Mouse (Mus musculus) E14TG2a.4 (cell line): ENCODE data around the gene Intu.

Source experiments
- H3K27me3 ChIP-seq: 2 replicates; pipeline ENCODE4 v1.6.1; 2014; ENCODE audit warnings: low read length, control low read depth; ENCODE audit not compliant: insufficient read depth
- H3K36me3 ChIP-seq: 2 replicates; pipeline ENCODE4 v1.6.1; 2014; ENCODE audit warnings: low read length, control low read depth; ENCODE audit not compliant: insufficient read depth
- H3K4me1 ChIP-seq: replicated peaks from 2 replicates; pipeline ENCODE4 v1.6.1; 2014; ENCODE audit warnings: low read depth, low read length, control low read depth
- H3K4me3 ChIP-seq: replicated peaks from 2 replicates; pipeline ENCODE4 v1.5.1; 2014; ENCODE audit warnings: mild to moderate bottlenecking, low read length
- H3K9me3 ChIP-seq: 2 replicates; pipeline ENCODE4 v1.6.1; 2014; ENCODE audit warnings: low read length, control low read depth
- CTCF ChIP-seq: conservative IDR thresholded peaks from 2 replicates; pipeline ENCODE4 v1.5.1; 2014; ENCODE audit warnings: low read length
- NANOG ChIP-seq: IDR thresholded peaks from 2 replicates; pipeline ENCODE4 v1.6.1; 2014; ENCODE audit warnings: borderline replicate concordance, low read length, mixed read lengths
- POU5F1 ChIP-seq: IDR thresholded peaks from 2 replicates; pipeline ENCODE4 v1.6.1; 2014; ENCODE audit warnings: low read length, borderline replicate concordance

Gene Intu

DNA sequence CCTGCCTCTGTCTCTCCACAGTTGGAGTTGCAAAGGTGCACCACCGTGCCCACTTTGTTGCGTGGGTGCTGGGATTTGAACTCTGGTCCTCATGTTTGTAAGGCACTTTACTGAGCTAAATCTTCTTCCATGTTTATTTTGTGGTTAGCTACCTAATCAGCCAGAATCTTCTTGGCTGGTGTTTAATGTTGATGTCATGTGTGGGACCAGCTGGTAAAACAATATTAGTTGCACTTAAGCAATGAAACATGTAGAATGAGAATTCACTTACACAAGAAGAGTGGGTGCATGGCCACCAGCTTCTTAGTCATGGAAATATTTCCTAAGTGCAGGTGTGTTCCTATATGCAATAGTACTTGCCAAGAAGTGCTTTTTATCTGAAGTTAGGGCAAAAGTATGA is 164.1 kb downstream of the Intu start:
- H3K4me1 ChIP-seq = no peaks in the 10 kb centered on the region; the same call in 1 of the 2 replicates
- H3K36me3 ChIP-seq = no peaks in the 10 kb centered on the region
- H3K9me3 ChIP-seq = no peaks in the 10 kb centered on the region
- TF ChIP-seq NANOG (no peak), POU5F1 (no peak), CTCF (no peak)
- no peaks in the 10 kb centered on the region for H3K27me3 ChIP-seq
- H3K4me3 ChIP-seq = no peak overlapping the region

DNA sequence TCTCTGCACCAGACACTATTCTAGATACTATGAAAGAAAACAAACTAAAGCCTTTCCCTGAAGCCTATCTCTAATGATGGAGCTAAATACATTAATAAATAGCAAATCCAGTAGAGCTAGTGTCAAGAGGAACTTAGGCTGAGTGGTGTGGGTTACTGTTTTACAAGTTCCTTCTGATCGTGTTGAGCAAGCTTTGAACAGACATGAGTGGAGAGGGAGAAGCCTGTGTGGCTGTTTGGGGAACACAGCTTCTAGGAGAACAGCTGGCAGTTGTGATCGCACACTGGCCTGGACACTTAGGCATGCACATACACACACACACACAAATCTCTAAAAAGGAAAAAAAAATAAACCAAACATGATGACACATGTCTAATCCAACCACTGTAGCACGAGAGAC is 167.7 kb downstream of the Intu start:
- Histone ChIP-seq H3K4me3 (no peak overlapping the region), H3K9me3 (no peaks in the 10 kb centered on the region), H3K36me3 (no peaks in the 10 kb centered on the region), H3K27me3 (no peaks in the 10 kb centered on the region; the same call in 1 of the 2 replicates), H3K4me1 (no peaks in the 10 kb centered on the region; the same call in 1 of the 2 replicates)
- TF ChIP-seq POU5F1 (no peak), NANOG (no peak), CTCF (no peak)

DNA sequence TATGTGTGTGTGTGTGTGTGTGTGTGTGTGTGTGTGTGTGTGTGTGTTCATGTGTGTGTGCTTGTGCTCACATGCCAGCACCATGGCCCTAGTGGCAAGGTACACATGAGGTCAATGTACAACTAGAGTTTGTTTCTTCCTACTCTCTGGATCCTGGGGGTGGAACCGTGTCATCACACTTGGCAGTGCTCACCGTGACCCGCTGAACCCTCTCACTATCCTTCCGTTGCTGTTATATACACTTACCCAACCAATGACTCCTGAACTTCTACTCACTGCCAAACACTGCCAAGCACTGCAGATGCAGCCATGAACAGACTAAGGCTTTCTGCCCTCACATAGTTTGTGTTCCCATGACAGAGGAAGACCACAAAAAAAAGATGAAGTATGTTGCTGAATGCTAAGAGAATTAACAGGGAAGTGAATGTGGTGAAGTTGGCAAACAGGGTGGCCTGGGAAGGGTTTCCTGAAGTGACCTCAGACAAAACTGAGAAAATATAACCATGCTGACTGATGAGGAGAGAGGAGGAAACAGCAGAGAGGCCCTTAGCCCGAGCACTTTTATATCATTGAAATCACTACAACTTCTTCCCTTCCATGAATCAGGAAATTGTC is 173.8 kb downstream of the Intu start:
- no peak for TF ChIP-seq CTCF
- H3K4me1 ChIP-seq = 0 out of 2 replicates have a peak, but pooled peaks cover 5% of the 10 kb centered on the region
- no peaks in the 10 kb centered on the region for H3K36me3 ChIP-seq
- no peak overlapping the region for H3K4me3 ChIP-seq
- H3K9me3 ChIP-seq = peaks cover 15% of the 10 kb centered on the region
- peaks cover 29% of the 10 kb centered on the region for H3K27me3 ChIP-seq

DNA sequence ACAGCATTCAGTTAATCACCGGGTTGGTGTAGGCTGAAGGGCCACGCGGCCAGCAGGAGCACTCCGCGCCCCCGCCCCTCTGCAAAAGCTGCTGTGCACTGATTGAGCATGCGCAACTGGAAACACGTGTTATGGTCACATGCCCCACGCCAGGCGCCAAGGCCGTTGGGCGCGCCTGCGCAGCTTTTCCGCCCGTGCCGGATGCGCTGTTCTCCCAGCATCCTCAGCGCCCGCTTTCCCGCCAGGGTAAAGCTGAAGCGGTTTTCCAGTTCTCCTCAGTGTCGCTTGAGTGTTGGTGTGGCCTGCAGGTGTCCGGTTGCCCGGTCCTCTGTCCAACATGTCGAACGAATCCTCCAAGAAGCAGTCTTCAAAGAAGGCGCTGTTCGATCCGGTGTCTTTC is 177.6 kb downstream of the Intu start, which contains the start of gene Slc25a31:
Gene Slc25a31, plus strand, starts transcription at position 201 of the 400 bp plus-strand sequence.
- TF ChIP-seq POU5F1 (no peak), NANOG (no peak), CTCF (no peak)
- peaks cover 38% of the 10 kb centered on the region for H3K27me3 ChIP-seq

DNA sequence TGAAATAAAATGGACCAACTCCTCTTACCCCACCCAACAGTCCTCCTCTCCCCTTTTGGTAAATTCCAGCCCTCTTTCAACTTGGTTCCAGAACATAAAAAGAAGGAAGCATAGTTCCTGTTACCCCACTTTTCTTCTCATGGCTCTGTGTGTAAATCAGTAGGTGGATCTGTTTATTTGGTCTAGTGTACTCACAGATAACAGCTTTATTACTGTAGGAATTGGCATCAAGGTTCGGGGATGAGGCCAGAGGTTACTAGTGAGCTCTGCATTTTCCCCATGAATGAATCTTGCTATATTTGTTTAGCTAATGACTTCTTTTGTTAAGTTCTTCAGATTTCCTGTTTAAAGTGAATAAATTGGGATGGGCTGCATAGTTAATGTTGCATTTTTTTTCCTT is 185.0 kb downstream of the Intu start:
- H3K36me3 ChIP-seq = no peaks in the 10 kb centered on the region
- no peak overlapping the region for H3K4me3 ChIP-seq
- H3K4me1 ChIP-seq = no peaks in the 10 kb centered on the region
- peaks cover under 1% of the 10 kb centered on the region; the same call in 1 of the 2 replicates for H3K27me3 ChIP-seq
- TF ChIP-seq POU5F1 (no peak), CTCF (no peak), NANOG (no peak)
- no peaks in the 10 kb centered on the region for H3K9me3 ChIP-seq

More for the DNA sequence above, 177.6 kb downstream of the Intu start, which contains the start of gene Slc25a31:
- Histone ChIP-seq H3K9me3 (peaks cover 15% of the 10 kb centered on the region), H3K36me3 (no peaks in the 10 kb centered on the region), H3K4me1 (0 out of 2 replicates have a peak, but pooled peaks cover 5% of the 10 kb centered on the region), H3K4me3 (peak within 1 kb of the TSS; percentile 41)

DNA sequence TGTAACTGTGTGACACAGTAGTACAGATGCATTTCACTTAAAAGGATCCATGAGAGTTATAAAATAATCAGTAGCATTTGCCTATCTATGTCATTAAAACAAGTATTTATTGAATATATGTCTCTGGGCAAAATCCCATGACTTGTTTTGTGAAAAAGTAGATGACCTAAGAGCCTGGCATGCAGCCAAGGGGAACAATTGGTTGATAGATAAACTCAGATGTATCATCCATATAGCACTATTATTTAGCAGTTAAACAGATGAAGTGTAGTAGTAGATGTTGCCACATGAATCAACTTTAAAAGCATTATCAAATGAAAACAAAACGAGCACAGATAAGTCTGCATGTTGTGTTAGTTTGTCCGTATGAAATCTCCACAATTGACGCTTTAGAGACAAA is 187.9 kb downstream of the Intu start:
- Histone ChIP-seq H3K27me3 (no peaks in the 10 kb centered on the region), H3K9me3 (no peaks in the 10 kb centered on the region), H3K4me3 (no peak overlapping the region), H3K36me3 (no peaks in the 10 kb centered on the region), H3K4me1 (no peaks in the 10 kb centered on the region)
- no peak for TF ChIP-seq NANOG
- no peak for TF ChIP-seq POU5F1
- TF ChIP-seq CTCF = no peak

DNA sequence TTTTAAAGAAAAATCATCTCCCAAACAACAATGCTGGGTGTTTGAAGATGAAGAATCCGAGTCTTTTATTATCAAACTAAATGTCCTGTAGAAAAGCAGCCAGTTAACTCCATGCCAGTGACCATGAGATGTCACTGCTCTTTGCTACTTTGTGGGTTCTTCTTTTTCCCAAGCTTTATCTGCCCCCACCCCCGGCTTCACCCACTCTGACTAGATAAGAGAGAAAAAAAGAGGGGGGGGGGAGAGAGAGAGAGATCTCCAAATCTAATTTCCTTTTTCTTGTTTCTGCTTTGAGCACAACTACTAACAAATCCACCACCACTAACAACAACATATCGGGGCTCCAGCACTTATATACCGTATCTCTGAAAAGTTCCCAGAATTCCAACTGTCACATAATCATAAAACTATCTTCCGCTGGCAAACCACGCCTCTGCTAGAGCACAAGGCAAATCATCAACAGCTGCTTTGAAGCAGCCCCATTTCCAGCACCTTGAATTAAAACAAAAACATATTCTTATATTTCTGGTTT is 207.4 kb downstream of the Intu start:
- Histone ChIP-seq H3K27me3 (peaks cover 21% of the 10 kb centered on the region), H3K36me3 (no peaks in the 10 kb centered on the region), H3K4me3 (no peak overlapping the region), H3K9me3 (no peaks in the 10 kb centered on the region), H3K4me1 (no peaks in the 10 kb centered on the region)
- TF ChIP-seq CTCF = no peak
- no peak for TF ChIP-seq POU5F1
- TF ChIP-seq NANOG = no peak

DNA sequence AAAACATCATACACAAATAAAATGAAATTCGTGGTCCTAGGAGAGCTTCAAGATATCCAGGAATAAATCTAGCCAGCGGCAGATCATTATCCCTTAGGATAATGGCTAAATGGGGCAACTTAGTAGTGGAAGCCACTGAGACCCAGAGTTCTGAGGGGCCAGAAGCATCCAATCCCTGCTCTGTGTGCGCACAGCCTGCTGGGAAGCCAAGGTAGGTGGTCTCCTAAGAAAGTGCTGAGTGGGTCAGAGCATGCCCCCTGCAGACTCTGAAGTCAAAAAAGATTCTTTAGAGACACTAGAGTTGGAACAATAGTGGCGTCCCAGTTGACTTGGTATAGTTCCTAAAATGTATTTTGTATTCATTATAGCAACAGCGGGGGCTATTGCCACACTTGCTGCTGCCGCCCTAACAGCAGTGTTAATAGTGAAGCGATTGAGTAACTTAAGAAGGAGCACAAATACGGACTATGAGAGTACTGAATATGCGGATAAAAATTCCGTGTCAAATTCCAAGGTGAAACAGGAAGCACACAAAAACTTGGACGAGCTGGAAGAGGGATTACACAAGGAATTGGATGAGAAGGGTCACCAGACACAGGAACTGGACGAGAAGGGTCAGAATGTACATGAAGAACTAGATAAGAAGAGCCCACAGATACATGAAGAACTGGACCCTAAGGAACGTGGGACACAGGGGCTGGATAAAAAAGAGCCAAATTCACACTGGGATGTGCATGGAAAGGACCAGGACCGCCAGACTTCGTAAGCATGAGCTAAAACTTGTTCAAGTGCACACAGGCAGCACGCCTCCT is 213.1 kb downstream of the Intu start, which contains the start of gene Hspa4l:
Gene Hspa4l, plus strand, starts transcription at position 472 of the 812 bp plus-strand sequence.
- Histone ChIP-seq H3K4me3 (peak within 1 kb of the TSS; percentile 86), H3K27me3 (peaks cover 42% of the 10 kb centered on the region), H3K4me1 (peaks cover 17% of the 10 kb centered on the region), H3K9me3 (peaks cover 7% of the 10 kb centered on the region; the same call in 1 of the 2 replicates), H3K36me3 (no peaks in the 10 kb centered on the region)
- TF ChIP-seq POU5F1 = no peak
